Mouse (Mus musculus) E14TG2a.4 (cell line): Measurements from ENCODE around the gene Klhl11.

ENCODE experiments used
- CTCF ChIP-seq: conservative IDR thresholded peaks from 2 replicates; pipeline ENCODE4 v1.5.1; 2014; ENCODE audit warnings: low read length
- NANOG ChIP-seq: IDR thresholded peaks from 2 replicates; pipeline ENCODE4 v1.6.1; 2014; ENCODE audit warnings: borderline replicate concordance, low read length, mixed read lengths
- POU5F1 ChIP-seq: IDR thresholded peaks from 2 replicates; pipeline ENCODE4 v1.6.1; 2014; ENCODE audit warnings: low read length, borderline replicate concordance

DNA sequence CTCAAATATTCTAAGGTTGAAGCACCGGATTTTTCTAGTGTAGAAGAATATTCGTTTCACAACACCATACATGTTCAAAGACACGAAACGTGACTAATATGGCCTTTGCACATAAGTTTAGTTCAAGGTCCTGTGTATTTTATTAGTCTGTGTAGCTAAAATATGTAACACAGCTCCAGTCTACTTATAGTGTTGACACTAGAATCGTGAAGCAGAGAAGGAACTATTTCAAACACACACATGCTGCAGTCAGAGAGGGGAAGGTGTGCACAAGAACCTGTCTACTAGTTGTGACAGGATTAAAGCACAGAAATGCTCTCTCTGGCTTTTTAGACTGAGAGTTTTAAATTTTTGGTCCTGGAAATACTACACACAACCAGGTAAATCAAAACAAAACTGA, 14.8 kb downstream of the Klhl11 start:
- TF ChIP-seq CTCF (no peak), POU5F1 (no peak), NANOG (no peak)
